Mouse (Mus musculus): ENCODE data around the gene Nphs2. TPM values are rescaled to one million over a fixed set of nuclear protein-coding genes. Genes with fewer than 3 reads are reported as not detected.
"Not testable (repeated sequence)": the region's sequence is repeated elsewhere in the genome, so short reads cannot be mapped to it uniquely, and the experiment has no call there.

Gene Nphs2
- total RNA-seq (2015): not detected in 2 replicates
- total RNA-seq (2017): not detected in 2 replicates

- no peak for ATAC-seq (ENCODE audit: poor library complexity, severe bottlenecking)
Observed at GRCm38 (mm10) chr1:156310630-156311029, at the start of gene Nphs2. Gene Nphs2 (plus strand): TSS chr1:156310727.

GRCm38 (mm10) chr1:156263352-156263751 is 47.2 kb upstream of the Nphs2 start:
- peak; percentile 64; the same call in 1 of the 2 replicates for ATAC-seq (ENCODE audit: poor library complexity, severe bottlenecking)

GRCm38 (mm10) chr1:156263946-156264345 is 46.6 kb upstream of the Nphs2 start:
- ATAC-seq (ENCODE audit: poor library complexity, severe bottlenecking): no peak

- not testable (repeated sequence) for ATAC-seq (ENCODE audit: poor library complexity, severe bottlenecking)
Observed at GRCm38 (mm10) chr1:156268546-156268945, 42.0 kb upstream of the Nphs2 start.

- no peak for ATAC-seq (ENCODE audit: poor library complexity, severe bottlenecking)
Observed at GRCm38 (mm10) chr1:156270471-156270870, 40.1 kb upstream of the Nphs2 start.

- no peak for ATAC-seq (ENCODE audit: poor library complexity, severe bottlenecking)
Observed at GRCm38 (mm10) chr1:156271654-156272053, 38.9 kb upstream of the Nphs2 start.

- ATAC-seq (ENCODE audit: poor library complexity, severe bottlenecking): no peak
Observed at GRCm38 (mm10) chr1:156273647-156274046, 36.9 kb upstream of the Nphs2 start.

- no peak for ATAC-seq (ENCODE audit: poor library complexity, severe bottlenecking)
Observed at GRCm38 (mm10) chr1:156280131-156280530, 30.4 kb upstream of the Nphs2 start.

- ATAC-seq (ENCODE audit: poor library complexity, severe bottlenecking): no peak
Observed at GRCm38 (mm10) chr1:156284207-156284606, 26.3 kb upstream of the Nphs2 start.

- ATAC-seq (ENCODE audit: poor library complexity, severe bottlenecking): no peak
Observed at GRCm38 (mm10) chr1:156284851-156285540, 25.5 kb upstream of the Nphs2 start.

GRCm38 (mm10) chr1:156285541-156285896 is 25.0 kb upstream of the Nphs2 start:
- no peak for ATAC-seq (ENCODE audit: poor library complexity, severe bottlenecking)

GRCm38 (mm10) chr1:156288556-156289221 is 21.8 kb upstream of the Nphs2 start:
- ATAC-seq (ENCODE audit: poor library complexity, severe bottlenecking): no peak

GRCm38 (mm10) chr1:156289222-156289587 is 21.3 kb upstream of the Nphs2 start:
- ATAC-seq (ENCODE audit: poor library complexity, severe bottlenecking): not testable (repeated sequence)

- ATAC-seq (ENCODE audit: poor library complexity, severe bottlenecking): no peak
Observed at GRCm38 (mm10) chr1:156290016-156290415, 20.5 kb upstream of the Nphs2 start.

GRCm38 (mm10) chr1:156302911-156303749 is 7.4 kb upstream of the Nphs2 start, which contains the start of gene Tdrd5:
Gene Tdrd5 (minus strand): TSS chr1:156303664.
- no peak for ATAC-seq (ENCODE audit: poor library complexity, severe bottlenecking)

- no peak for ATAC-seq (ENCODE audit: poor library complexity, severe bottlenecking)
Observed at GRCm38 (mm10) chr1:156308595-156308994, 1.9 kb upstream of the Nphs2 start.

- ATAC-seq (ENCODE audit: poor library complexity, severe bottlenecking): no peak
Observed at GRCm38 (mm10) chr1:156323126-156323525, 12.6 kb downstream of the Nphs2 start.

- no peak for ATAC-seq (ENCODE audit: poor library complexity, severe bottlenecking)
Observed at GRCm38 (mm10) chr1:156340847-156341246, 30.3 kb downstream of the Nphs2 start.

GRCm38 (mm10) chr1:156344433-156344832 is 33.9 kb downstream of the Nphs2 start:
- no peak for ATAC-seq (ENCODE audit: poor library complexity, severe bottlenecking)

- no peak for ATAC-seq (ENCODE audit: poor library complexity, severe bottlenecking)
Observed at GRCm38 (mm10) chr1:156345633-156346032, 35.1 kb downstream of the Nphs2 start.

- no peak for ATAC-seq (ENCODE audit: poor library complexity, severe bottlenecking)
Observed at GRCm38 (mm10) chr1:156349031-156349430, 38.5 kb downstream of the Nphs2 start.
